Mouse (Mus musculus): Measurements from ENCODE around the gene Ip6k1. TPM values are rescaled to one million over a fixed set of nuclear protein-coding genes. Genes with fewer than 3 reads are reported as not detected.

Gene Ip6k1
- total RNA-seq (2015): 20.1 and 24.6 TPM in 2 replicates
- 35.2 and 109 TPM in 2 replicates for total RNA-seq (2017)

DNA sequence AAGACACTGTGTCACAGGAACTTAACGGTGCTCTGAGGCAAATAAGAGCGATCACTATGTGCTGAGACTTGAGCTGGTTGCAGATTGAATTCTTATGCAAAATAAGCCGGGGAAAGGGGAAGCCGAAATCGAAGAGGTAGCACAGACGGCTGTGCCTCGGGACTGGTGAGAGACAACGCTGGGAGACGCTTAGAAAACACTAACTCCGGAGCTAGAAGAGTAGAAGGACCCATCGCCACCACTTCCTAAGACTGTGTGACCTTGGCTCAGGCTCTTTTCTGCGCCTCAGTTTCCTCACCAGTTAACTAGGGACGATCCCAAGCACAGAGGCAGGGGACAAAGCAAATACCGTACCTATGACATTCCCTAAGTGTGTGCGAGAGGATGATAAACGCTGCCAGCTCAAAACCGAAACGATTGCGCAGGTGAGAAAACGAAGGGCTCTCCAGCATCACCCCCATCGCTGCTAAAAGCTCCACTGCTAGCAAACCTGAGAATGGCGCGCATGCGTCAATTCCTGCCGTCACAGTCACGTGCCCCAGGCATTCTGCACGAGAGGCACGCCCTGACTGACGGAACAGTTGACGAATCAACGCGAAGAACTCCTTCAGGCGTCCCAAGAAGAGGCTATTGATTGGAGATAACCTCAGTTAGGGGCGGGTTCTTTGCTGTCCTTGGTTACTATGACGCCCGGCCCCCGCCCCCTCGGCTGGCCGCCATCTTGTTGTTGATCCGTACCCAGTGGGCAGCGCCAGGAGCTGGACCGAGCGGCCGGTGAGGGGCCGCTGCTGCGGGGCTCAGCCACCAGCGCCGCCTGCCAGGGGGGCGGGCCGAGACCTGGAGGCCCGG lies at the start of gene Ip6k1:
Gene Ip6k1 (plus strand): TSS at position 580 of the 849 bp plus-strand sequence.
- peak; percentile 96 for ATAC-seq (ENCODE audit: poor library complexity, severe bottlenecking)

DNA sequence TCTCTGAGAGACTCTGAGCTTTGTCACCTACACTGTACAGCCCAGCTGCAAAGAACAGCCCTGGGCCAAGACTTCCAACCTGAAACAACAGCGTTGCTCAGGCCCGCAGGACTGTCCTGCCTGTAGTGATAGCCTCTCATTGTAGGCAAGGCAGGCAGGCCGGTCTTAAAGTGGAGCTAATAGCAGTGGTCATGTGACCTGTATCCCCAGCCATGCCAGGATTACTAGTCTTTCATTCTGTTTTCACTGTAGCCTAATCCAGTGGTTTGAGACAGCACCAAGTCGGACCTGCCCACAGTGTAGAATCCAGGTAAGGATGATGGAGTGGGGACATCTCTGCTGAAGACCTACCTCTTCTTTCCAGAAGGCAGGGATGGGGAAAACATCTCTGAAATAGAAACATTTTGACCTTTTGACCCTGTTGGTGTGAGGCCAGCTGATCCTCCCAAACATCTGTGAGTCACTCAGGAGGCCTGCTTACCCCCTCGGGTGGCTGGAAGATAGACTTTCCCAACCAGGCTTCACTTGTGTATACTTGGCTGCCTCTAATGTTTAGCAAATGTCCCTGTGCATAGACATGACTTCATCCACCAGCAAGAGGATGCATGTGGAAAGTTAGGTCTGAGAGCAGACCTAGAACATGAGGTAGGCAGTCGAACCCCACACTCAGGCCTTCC lies 46.5 kb upstream of the Ip6k1 start:
- no peak for ATAC-seq (ENCODE audit: poor library complexity, severe bottlenecking)

DNA sequence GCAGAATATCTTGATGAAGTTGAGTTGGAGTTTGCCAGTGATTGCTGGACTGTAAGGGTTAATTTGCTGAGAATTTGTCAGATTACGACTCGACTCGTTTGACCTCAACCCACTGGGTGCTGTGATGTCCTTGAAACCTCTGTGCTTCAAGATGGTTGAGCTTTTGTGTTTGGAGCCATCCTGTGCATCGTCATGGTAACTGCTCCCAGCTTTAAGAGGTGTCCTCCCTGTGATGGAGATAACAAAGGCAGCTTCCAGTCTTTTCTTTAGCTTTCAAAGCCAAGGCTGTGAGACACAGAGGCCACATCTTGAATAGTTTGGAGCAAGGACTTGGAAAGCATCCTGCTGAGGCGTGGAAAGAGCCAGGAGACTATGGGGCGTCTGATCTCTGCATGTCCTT lies 45.2 kb upstream of the Ip6k1 start:
- no peak for ATAC-seq (ENCODE audit: poor library complexity, severe bottlenecking)

DNA sequence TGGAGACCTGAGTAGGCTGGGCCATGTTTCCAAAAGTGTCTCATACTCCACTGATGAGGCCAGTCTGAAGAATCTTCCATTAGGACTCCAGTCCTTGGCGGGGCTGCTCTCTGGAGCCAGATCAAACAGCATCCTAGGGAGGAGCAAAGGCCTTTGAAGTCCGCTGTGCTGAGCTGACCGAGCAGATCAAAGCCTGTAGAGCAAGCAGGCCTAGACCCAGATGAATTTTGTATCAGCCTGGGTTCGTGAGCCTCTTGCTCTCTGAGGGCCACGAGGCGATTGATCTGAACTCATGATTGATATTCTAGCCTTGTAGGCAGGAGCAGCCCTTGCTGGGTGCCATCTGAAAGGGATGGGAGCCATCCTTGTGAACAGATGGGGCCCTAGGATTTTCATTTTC lies 42.4 kb upstream of the Ip6k1 start:
- no peak for ATAC-seq (ENCODE audit: poor library complexity, severe bottlenecking)

DNA sequence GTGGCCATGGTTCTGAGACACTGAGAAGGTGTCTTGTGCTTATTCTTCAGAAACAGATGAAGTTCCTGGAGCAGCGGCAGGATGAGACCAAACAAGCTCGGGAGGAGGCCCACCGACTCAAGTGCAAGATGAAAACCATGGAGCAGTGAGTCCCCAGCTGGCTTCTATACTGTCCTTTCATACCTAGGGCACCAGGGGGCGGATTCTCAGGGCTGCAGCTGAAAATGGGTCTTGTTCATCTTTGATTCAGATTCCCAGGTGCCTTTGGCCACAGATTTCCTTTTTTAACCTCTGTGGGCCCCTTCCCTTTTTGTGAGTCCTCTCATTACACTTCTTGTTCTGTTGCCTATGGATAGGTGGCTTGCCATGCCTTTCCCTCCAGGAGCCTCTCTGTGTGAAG lies 41.4 kb upstream of the Ip6k1 start:
- ATAC-seq (ENCODE audit: poor library complexity, severe bottlenecking): no peak

DNA sequence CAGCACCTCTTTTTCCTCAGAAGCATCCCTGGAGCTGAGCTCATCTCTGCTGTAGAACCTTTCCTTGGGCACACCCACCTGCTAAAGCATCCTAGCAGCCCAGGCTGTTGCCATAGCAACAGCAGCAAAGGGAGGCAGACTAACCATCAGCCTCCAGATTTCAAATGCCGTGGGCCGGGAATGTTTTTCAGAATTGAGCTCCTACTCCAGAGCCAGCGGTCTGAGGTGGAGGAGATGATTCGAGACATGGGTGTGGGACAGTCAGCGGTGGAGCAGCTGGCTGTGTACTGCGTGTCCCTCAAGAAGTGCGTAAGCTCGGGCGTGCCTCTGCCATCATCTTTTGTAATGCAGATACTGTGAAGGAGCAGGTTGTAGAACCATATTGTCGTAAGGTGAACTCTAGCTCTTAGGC lies 40.9 kb upstream of the Ip6k1 start:
- ATAC-seq (ENCODE audit: poor library complexity, severe bottlenecking): no peak

DNA sequence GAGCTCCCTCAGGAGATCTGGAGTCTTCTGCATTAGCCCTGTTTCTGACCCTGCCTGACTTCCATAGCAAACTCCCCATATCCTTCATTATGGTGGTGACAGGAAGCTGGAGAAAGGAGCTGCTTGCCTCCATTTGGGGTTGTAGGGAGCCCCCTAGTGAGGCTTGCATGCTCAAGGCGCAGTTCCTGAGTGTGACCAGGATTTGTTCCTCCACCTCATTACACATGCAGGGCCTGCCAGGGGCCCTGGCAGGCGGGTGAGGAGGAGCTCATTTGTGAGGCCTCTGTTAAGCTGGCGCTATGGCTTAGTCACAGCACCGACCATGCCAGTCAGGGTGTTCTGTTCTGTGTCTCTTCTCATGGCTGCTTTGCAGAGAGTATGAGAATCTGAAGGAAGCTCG lies 40.4 kb upstream of the Ip6k1 start:
- no peak for ATAC-seq (ENCODE audit: poor library complexity, severe bottlenecking)

DNA sequence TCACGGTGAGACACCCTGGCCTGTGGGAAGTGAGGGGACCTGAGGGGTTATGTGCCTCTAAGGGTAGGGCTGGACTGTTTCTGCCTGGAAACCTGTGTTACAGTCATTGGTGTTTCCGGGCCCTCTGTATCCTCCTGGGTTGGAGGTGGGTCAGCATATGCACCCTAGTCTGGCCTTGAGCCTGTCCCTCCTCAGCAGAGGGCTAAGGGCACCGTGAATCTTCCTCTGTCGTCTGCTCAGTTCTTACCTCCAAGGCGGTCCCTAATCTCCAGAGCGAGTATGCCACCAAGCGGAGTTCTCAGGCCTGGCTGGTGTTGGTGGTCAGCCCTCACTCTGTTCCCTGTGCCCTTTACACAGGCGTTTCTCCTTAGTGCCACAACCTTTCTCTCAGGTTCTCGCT lies 39.4 kb upstream of the Ip6k1 start:
- ATAC-seq (ENCODE audit: poor library complexity, severe bottlenecking): no peak

DNA sequence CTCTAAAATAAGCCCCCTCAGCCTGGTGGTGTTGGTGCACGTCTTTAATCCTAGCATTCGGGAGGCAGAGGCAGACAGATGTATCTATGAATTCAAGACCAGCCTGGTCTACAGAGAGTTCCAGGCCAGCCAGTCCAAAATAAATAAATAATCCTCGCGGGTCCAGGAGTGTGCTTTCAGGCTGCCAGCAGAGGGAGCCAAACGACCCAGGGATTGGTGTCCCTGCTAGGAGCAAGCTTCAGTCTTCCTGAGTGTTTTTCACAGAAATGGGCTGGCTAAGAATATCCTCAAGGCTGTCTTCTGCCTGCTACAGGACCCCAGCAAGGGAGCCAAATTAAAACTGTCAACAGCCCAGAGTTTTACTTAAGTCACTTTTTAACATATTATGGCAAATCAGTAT lies 38.6 kb upstream of the Ip6k1 start:
- ATAC-seq (ENCODE audit: poor library complexity, severe bottlenecking): peak; percentile 91

DNA sequence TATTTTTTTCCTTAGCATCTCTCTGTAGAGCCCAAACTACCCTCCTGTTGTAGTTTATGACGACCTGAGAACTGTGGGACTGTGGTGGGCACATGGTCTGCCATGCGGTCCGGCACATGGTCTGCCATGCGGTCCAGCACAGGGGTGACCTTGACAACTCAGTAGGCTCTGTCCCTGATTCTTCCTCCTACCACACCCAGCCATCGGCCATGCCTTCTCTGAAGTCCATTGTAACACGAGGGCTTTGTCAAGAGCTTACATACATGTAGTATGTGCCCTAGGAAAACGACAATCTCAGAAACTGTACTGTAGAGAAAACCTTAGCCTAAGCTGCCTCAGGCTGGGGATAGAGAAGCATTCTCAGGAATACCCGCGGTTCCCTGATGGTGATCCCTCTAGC lies 37.6 kb upstream of the Ip6k1 start:
- ATAC-seq (ENCODE audit: poor library complexity, severe bottlenecking): no peak

DNA sequence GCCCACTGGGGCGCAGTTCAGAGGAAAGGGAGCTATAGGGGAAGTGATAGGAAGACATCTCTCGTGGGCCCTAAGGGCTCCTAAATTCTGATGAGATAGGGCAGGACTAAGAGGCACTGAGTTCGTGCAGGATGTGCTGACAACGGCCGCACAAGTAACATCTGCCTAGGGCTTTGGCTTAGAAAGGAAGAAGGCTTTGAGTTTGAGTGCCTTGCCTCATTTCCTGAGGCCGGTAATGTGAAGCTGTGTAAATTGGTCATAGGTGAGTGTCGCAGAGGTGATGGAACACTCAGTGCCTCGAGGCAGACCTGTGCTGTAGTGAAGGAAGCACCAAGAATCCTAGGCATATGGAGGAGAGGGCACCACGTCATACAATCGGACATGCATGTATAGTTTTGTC lies 35.6 kb upstream of the Ip6k1 start:
- ATAC-seq (ENCODE audit: poor library complexity, severe bottlenecking): no peak

DNA sequence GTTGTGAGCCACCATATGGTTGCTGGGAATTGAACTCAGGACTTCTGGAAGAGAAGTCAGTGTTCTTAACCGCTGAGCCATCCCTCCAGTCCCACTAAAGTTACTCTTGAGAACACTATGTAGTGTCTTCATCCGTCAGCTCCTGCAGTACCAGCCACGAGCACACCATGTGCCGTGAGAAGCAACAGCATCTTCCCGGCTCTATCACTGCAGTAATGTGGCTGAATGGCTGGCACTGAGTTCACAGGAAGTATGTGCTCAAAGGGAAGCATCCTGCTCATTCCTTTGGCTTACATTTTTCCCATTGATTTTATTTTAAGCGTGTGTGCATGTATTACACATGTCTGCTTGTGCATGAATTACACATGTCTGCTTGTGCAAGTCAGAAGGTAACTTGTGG lies 34.9 kb upstream of the Ip6k1 start:
- no peak for ATAC-seq (ENCODE audit: poor library complexity, severe bottlenecking)

DNA sequence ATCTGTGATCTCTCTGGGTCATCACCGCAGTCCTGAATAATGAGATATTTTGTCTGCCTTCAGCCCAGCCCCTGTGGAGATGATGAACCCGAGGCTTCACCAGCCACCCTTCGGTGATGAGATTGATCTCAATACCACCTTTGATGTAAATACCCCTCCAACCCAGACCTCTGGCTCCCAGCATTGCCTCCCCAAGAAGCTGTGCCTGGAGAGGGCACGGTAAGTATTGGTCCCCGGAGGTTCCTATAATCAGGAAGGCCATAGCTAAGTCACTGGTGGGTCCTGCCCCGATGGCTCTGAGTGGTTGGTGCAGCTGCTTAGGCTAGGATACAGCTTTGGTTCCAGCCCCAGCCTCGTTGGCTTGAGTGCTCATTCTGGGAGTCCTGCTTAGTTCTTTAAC lies 33.8 kb upstream of the Ip6k1 start:
- ATAC-seq (ENCODE audit: poor library complexity, severe bottlenecking): no peak

DNA sequence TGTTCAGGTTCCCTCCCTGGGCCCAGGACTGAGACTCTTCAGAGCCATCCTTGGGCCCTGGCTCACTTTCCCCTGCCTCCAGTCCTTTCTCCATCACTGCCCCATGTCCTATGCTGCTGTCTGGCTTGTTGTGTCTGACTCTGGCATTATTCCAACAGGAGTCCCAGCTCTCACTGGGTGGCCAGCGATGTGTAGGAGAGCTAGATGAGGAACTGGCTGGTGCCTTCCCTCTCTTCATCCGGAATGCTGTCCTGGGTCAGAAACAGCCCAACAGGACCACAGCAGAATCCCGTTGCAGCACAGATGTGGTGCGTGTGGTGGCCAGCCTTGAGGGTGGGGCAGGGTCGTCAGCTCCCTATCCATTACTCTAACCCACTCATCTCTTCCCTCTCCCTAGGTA lies 32.0 kb upstream of the Ip6k1 start:
- no peak for ATAC-seq (ENCODE audit: poor library complexity, severe bottlenecking)

DNA sequence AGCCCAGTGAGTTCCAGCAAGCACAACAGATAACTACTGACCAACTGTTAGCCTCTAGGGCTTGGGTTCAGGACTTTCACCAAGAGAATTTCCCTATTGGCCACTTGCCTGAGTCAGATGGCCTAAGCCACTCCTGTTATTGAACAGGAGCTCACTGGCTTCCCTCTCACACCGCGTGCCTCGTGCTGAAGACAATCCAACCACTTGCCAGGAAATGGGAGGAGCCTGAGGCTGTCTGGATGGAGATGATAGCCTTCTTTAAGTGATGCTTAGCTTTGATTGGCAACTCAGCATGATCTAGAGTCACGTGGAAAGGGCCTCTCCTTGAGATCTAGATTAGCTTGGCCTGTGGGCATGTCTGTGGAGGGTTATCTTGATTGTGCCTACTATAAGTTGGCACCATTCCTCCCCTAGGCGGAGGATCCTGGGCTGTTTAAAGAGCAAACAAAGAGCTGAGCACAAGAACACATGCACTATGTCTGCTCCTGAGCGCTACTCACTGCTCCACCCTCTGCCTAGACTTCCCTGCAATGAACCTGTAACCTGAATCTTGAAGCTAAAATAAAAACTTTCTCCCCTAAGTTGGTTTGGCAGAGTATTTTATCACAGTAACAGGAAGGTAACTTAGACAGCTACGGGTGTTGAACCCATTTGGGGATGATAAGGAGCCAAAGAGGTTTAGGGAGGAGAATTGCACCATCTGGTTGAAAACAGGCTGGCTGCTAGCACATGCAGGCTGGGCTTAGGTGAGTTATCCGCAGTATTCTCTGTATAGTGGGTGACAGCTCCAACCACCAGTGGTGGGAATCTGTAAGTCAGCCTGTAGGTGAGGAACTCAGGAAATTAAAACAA lies 30.4 kb upstream of the Ip6k1 start:
- peak; percentile 62 for ATAC-seq (ENCODE audit: poor library complexity, severe bottlenecking)

DNA sequence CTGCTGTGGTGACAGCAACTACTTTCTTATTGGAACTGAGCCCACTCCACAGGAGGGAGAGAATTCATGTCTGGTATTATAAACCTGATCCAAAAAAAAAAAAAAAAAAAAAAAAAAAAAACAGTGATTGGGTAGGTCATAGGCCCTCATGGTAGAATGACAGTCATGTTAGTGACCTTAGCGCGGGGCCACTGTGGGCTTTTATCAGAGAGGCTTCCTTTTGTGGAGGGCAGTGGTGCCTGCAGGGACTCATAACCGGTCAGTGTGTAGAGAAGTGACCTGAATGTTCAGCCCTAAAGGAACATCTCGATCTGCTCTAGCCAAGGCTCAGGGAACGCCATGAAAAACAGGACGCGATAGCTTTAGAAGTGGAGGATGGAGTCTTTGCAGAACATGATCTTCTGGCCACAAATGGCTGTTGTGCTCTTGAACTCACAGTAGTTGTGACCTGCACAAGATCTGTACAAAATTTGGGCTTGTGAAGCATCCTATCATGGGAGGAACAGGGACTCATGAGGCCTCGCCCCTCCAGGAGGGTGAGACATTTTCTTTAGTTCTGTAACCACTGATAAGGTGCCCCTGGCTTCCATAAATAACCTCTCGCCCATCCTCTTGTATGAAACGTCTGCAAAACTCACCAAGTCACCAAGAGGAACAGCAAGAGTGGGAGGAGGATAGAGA lies 27.7 kb upstream of the Ip6k1 start:
- ATAC-seq (ENCODE audit: poor library complexity, severe bottlenecking): no peak

DNA sequence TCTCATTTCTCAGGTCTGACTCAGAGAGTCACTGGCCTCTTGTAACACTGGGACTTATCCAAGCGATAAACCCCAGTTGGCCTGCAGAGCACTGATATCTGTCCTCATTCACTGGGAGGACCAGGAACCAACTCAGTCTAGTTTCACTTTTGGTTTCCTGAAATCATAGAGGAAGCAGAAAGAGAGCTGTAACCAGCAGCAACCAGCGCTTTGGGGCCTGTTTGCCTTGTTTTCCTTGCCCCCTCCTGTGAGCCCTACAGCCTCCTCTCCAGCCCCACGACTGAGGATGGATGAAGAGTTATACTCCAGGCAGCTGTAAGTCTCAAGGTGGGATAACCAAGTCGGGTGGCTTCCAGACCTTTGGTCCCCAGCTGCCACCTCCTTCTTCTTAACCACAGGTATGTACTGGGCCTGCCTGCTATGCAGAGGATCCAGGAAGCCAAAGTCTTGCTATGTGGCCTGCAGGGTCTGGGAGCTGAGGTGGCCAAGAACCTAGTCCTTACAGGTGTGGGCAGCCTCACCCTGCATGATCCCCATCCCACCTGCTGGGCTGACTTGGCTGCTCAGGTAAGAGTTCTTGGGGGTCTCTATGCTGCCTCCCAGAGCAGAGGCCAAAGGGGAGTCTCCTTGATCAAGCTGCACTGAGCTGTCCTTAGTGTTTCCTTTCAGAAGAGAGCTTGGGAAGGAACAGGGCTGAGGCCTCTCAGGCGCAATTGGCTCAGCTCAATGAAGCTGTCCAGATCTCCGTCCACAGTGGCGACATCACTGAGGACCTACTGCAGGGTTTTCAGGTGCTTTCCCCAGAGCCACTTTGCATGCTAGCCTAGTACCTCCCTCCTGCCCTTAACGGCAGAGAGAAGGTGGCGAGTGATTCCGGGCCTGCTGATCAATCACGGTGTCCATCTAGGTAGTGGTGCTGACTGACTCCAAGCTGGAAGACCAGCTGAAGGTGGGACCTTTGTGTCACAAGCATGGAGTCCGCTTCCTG lies 26.6 kb upstream of the Ip6k1 start, which contains the start of gene Uba7:
Gene Uba7 (plus strand): TSS at position 107 of the 988 bp plus-strand sequence.
- peak; percentile 82 for ATAC-seq (ENCODE audit: poor library complexity, severe bottlenecking)

DNA sequence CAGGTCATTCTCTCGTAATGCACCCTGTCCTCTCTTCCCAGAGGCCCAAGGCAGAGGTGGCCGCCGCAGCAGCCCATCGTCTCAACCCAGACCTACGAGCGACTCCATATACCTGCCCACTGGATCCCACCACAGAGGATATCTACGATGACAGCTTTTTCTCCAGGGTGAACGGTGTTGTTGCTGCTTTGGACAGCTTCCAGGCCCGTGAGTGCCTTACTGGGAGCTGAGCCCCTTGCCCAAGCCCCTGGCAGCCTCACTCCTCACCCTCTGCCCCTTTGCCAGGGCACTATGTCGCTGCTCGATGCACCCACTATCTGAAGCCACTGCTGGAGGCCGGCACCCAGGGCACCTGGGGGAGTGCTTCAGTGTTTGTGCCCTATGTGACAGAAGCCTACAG lies 23.5 kb upstream of the Ip6k1 start:
- ATAC-seq (ENCODE audit: poor library complexity, severe bottlenecking): no peak

Data from megakaryocyte, adult 5-6 weeks (primary cell).